ENCODE assay signal across 9 mouse cellular contexts in genomic region chr9:77496540-77497062, GRCm38 (mm10). TPM values are rescaled to one million over a fixed set of nuclear protein-coding genes. Genes with fewer than 3 reads are reported as not detected.
DNase-seq lines count a peak whose midpoint lies in the region; ATAC-seq and TF ChIP-seq lines count a peak whose summit lies in the region.
"Had no signal": no experiment of that assay in that cellular context is flagged by ENCODE, and none has a peak within 500 bp of the region (broad histone marks: within the 10 kb centered on the region; RNA-seq: fewer than 3 reads in every experiment).

No protein-coding gene starts in this region.

- WGBS in forebrain, embryonic 13.5 days: 7% methylated on average over 12 of the region's 12 CpGs
- WGBS in liver, embryonic 13.5 days (ENCODE audit: insufficient replicate concordance): 23% methylated on average over 12 of the region's 12 CpGs
- 31% methylated on average over 12 of the region's 12 CpGs for WGBS in kidney, embryonic 14.5 days

- H3K4me1 ChIP-seq in E14TG2a.4 (replicated peaks; ENCODE audit: low read depth, low read length): peaks cover 40% of the 10 kb centered on the region
- peaks cover 56% of the 10 kb centered on the region for H3K4me1 ChIP-seq in forebrain, embryonic 13.5 days
- H3K4me1 ChIP-seq in liver, embryonic 13.5 days (replicated peaks): peaks cover 25% of the 10 kb centered on the region
- H3K4me1 ChIP-seq in kidney, embryonic 14.5 days (ENCODE audit: control insufficient read depth, insufficient read depth, low read length): 0 out of 2 replicates have a peak, but pooled peaks cover 7% of the 10 kb centered on the region

- no peaks in the 10 kb centered on the region for H3K36me3 ChIP-seq in E14TG2a.4 (ENCODE audit: insufficient read depth, low read length)
- no peaks in the 10 kb centered on the region for H3K36me3 ChIP-seq in forebrain, embryonic 13.5 days (ENCODE audit: poor library complexity, severe bottlenecking)
- H3K36me3 ChIP-seq in liver, embryonic 13.5 days: no peaks in the 10 kb centered on the region
- no peaks in the 10 kb centered on the region for H3K36me3 ChIP-seq in kidney, embryonic 14.5 days (ENCODE audit: control insufficient read depth, insufficient read depth, low read length)

- peak overlapping the region; percentile 30; the same call in 1 of the 2 replicates for H3K9ac ChIP-seq in forebrain, embryonic 13.5 days
- no peak overlapping the region for H3K9ac ChIP-seq in liver, embryonic 13.5 days
- no peak overlapping the region for H3K9ac ChIP-seq in kidney, embryonic 14.5 days (ENCODE audit: low read depth, low read length)

- H3K27me3 ChIP-seq in E14TG2a.4 (ENCODE audit: insufficient read depth, low read length): no peaks in the 10 kb centered on the region
- no peaks in the 10 kb centered on the region for H3K27me3 ChIP-seq in forebrain, embryonic 13.5 days
- no peaks in the 10 kb centered on the region for H3K27me3 ChIP-seq in liver, embryonic 13.5 days
- no peaks in the 10 kb centered on the region for H3K27me3 ChIP-seq in kidney, embryonic 14.5 days (ENCODE audit: control insufficient read depth, insufficient read depth, low read length)

- H3K9me3 ChIP-seq in E14TG2a.4 (ENCODE audit: low read length): no peaks in the 10 kb centered on the region
- H3K9me3 ChIP-seq in forebrain, embryonic 13.5 days (replicated peaks): no peaks in the 10 kb centered on the region
- no peaks in the 10 kb centered on the region for H3K9me3 ChIP-seq in liver, embryonic 13.5 days (replicated peaks)
- H3K9me3 ChIP-seq in kidney, embryonic 14.5 days (ENCODE audit: control insufficient read depth, low read length): no peaks in the 10 kb centered on the region

- ATAC-seq in forebrain, embryonic 13.5 days: peak; percentile 94
- ATAC-seq in liver, embryonic 13.5 days (ENCODE audit: low read depth): peak; percentile 34; the same call in 1 of the 2 replicates
- no peak for ATAC-seq in kidney, embryonic 14.5 days (ENCODE audit: low FRiP score, low TSS enrichment)
- ATAC-seq: lung, postnatal 0 days had no signal

- peak overlapping the region; percentile 89 for H3K27ac ChIP-seq in forebrain, embryonic 13.5 days
- no peak overlapping the region for H3K27ac ChIP-seq in liver, embryonic 13.5 days
- H3K27ac ChIP-seq in kidney, embryonic 14.5 days (ENCODE audit: low read depth, low read length): no peak overlapping the region

- TF ChIP-seq CTCF in E14TG2a.4 (conservative IDR thresholded peaks at IDR 0.05; ENCODE audit: low read length): no peak

- peak overlapping the region; percentile 37 for H3K4me2 ChIP-seq in forebrain, embryonic 13.5 days
- H3K4me2 ChIP-seq in liver, embryonic 13.5 days: no peak overlapping the region
- H3K4me2 ChIP-seq in kidney, embryonic 14.5 days (replicated peaks; ENCODE audit: low read depth, low read length): no peak overlapping the region

- H3K4me3 ChIP-seq in E14TG2a.4 (replicated peaks; ENCODE audit: low read length): peak overlapping the region; percentile 37
- no peak overlapping the region for H3K4me3 ChIP-seq in forebrain, embryonic 13.5 days
- H3K4me3 ChIP-seq in liver, embryonic 13.5 days (replicated peaks): no peak overlapping the region
- H3K4me3 ChIP-seq in kidney, embryonic 14.5 days (ENCODE audit: low read length): no peak overlapping the region

- DNase-seq in adrenal gland, postnatal 14 days: peak; percentile 28
- no peak for DNase-seq in adrenal gland, postnatal 4 days (ENCODE audit: low spot score in 2 of 2)
- no peak for DNase-seq in liver, embryonic 13.5 days
- no peak for DNase-seq in urinary bladder, postnatal 14 days (ENCODE audit: low spot score)
- DNase-seq in frontal cortex, postnatal 25 days (ENCODE audit: low spot score in 2 of 2): no peak

RNA-seq across cellular contexts. Expression of gene Lrrc1, which starts 48.1 kb away (rescaled TPM):
- total RNA-seq in adrenal gland, postnatal 14 days (2021): 11.3 and 16.6 TPM in 2 replicates
- total RNA-seq in adrenal gland, postnatal 4 days (2021): 10 to 100 TPM; 21.3 to 26.5 TPM
- polyA plus RNA-seq in forebrain, embryonic 13.5 days (2015; fragmentation: Nextera tagmentation; extraction: Ambion mirVana): 12.5 and 13.0 TPM in 2 replicates
- 3.1 and 3.5 TPM in 2 replicates for polyA plus RNA-seq in liver, embryonic 13.5 days (2015; fragmentation: Nextera tagmentation; extraction: Ambion mirVana)
- polyA plus RNA-seq in kidney, embryonic 14.5 days (2014; fragmentation: Nextera tagmentation; extraction: Ambion mirVana): 13.5 and 18.6 TPM in 2 replicates
